Mouse (Mus musculus) midbrain, embryonic 10.5 days (tissue): ENCODE data around the gene Nipal3. TPM values are rescaled to one million over a fixed set of nuclear protein-coding genes. Genes with fewer than 3 reads are reported as not detected.

Source experiments
- DNase-seq: peaks from one replicate; pipeline ENCODE4 v3.0.0-alpha.2; 2017; ENCODE audit warnings: low spot score
- H3K27ac ChIP-seq: fragments of 300-500 bp; sonication (generic); replicated peaks from 2 replicates; pipeline ENCODE4 v1.5.1; 2016; ENCODE audit warnings: mild to moderate bottlenecking
- H3K27me3 ChIP-seq: fragments of 300-500 bp; sonication (generic); 2 replicates; pipeline ENCODE4 v1.6.1; 2016; ENCODE audit warnings: low read depth, mild to moderate bottlenecking; ENCODE audit not compliant: poor library complexity, severe bottlenecking
- H3K36me3 ChIP-seq: fragments of 300-500 bp; sonication (generic); 2 replicates; pipeline ENCODE4 v1.6.1; 2016; ENCODE audit warnings: mild to moderate bottlenecking, moderate library complexity
- H3K4me1 ChIP-seq: fragments of 300-500 bp; sonication (generic); 2 replicates; pipeline ENCODE4 v1.6.1; 2016
- H3K4me3 ChIP-seq: fragments of 300-500 bp; sonication (generic); 2 replicates; pipeline ENCODE4 v1.5.1; 2016; ENCODE audit warnings: mild to moderate bottlenecking, moderate library complexity
- H3K9me3 ChIP-seq: fragments of 300-500 bp; sonication (generic); replicated peaks from 2 replicates; pipeline ENCODE4 v1.6.1; 2016; ENCODE audit warnings: mild to moderate bottlenecking
- WGBS: fragments of 180-500 bp; shearing (Covaris S2); methylation state at CpG from one replicate; pipeline ENCODE4 v1.1.7; 2016; 5-methylcytosine and 5-hydroxymethylcytosine counted together
- polyA plus RNA-seq: library from polyadenylated mRNA; unstranded; fragments of >200 nt; fragmentation: Nextera tagmentation; extraction: Ambion mirVana; gene quantifications from 2 replicates; pipeline ENCODE4 v1.2.1, GENCODE M21; 2016

The Nipal3 gene
- polyA plus RNA-seq, 1 experiment from 2014 or later, result 2.1 TPM

DNA sequence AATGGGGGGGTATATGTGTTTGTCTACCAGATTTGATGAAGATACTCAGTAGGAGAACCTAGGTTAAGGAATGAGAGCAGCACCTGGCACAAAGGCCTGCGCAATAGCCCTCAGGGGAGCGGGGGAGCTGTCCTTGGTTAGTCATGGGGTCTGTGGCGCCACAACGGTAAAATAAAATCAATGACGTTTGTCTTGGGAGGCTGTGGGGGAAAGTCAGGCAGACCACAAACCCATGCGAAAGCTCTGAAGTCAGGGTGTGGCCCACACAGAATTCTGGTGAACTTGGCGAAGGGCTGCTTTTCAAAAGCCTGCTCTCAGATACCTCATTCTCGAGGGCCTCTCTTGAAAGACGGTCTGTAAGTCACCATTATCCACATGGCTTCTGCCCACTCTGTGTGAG, 25.6 kb upstream of the Nipal3 start:
- Histone ChIP-seq H3K27me3 (peaks cover 85% of the 10 kb centered on the region), H3K36me3 (no peaks in the 10 kb centered on the region), H3K4me3 (no peak overlapping the region), H3K9me3 (no peaks in the 10 kb centered on the region), H3K27ac (no peak overlapping the region), H3K4me1 (peaks cover 22% of the 10 kb centered on the region)
- no peak for DNase-seq
- 83% methylated on average over 9 of the region's 9 CpGs for WGBS

DNA sequence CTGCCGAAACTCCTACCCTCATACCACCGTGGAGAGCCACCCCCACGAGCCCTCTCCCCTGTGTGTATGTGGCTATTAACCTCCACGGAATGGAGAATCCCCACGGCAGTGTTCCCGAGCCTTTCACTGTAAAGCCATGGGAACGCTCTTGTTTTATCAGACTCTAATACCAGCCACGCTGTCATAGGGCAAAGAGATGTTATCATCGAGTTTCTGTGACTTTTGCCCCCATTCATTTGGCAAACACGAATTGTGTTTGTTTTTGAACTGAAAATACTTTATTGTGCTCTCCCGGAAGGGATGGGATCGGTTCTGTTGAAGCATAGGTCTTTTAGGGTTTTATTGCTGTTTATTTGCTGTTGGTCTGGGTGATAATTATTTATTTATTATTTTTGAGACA, 23.3 kb upstream of the Nipal3 start:
- WGBS, result 89% methylated on average over 12 of the region's 12 CpGs
- no peaks in the 10 kb centered on the region for H3K9me3 ChIP-seq
- no peak overlapping the region for H3K4me3 ChIP-seq
- peaks cover 7% of the 10 kb centered on the region for H3K4me1 ChIP-seq
- no peak for DNase-seq
- no peak overlapping the region for H3K27ac ChIP-seq
- no peaks in the 10 kb centered on the region for H3K36me3 ChIP-seq
- H3K27me3 ChIP-seq, result peaks cover 73% of the 10 kb centered on the region

DNA sequence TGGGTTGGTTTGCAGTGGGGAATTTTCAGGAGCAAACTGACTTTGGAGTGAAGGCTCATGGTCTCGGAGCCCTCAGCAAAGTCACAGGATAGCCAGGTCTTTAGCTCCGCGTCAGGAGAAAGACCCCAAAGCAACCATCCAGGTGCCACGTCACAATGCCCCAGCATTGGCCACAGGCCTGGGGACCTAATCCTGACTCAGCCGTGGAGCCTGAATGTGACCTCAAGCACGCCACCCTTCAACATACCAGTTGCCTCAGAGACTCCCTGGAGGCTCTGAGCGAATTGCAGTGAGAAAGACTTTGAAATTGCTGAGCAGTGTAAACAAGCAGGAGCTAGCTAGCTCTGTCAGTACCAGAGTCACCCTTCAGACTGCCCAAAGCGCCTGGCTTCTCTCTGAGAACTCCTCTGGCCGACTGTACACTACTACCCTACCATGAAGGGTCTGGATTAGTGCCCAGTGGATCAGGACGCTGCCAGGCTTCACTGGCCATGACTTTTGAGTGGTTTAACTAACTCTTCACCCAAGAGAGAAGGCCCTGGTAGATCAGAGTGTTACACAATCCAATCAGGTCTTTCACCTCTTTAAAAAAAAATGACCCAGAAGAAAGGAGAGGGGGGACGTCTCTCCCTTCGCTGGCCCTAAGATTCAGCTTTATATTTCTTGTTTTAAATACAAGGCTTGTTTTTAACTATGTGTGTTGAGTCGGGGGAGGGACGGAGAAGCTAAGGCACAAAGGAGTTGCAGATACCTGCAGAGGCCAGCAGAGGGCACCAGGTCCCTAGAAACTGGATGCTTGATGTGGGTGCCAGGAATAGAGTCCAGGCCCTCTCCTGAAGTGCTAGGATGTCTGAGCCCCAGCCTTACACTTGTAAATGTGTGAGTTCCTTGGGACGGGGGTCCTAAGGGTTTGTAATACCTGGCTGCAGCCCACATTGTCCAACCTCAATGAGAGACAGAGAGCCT, 21.8 kb upstream of the Nipal3 start:
- no peak overlapping the region for H3K27ac ChIP-seq
- H3K36me3 ChIP-seq, result no peaks in the 10 kb centered on the region
- peak; percentile 52 for DNase-seq

GRCm38 (mm10) chr4:135514925-135515324, 20.1 kb upstream of the Nipal3 start:
- H3K4me3 ChIP-seq, result no peak overlapping the region
- no peak for DNase-seq
- H3K27ac ChIP-seq, result no peak overlapping the region
- H3K4me1 ChIP-seq, result peaks cover 7% of the 10 kb centered on the region
- peaks cover 63% of the 10 kb centered on the region for H3K27me3 ChIP-seq
- WGBS, result 73% methylated on average over 14 of the region's 14 CpGs
- H3K9me3 ChIP-seq, result no peaks in the 10 kb centered on the region
- no peaks in the 10 kb centered on the region for H3K36me3 ChIP-seq

More for the DNA sequence above, 21.8 kb upstream of the Nipal3 start:
- Histone ChIP-seq H3K4me3 (no peak overlapping the region), H3K27me3 (peaks cover 63% of the 10 kb centered on the region), H3K9me3 (no peaks in the 10 kb centered on the region), H3K4me1 (peaks cover 7% of the 10 kb centered on the region)
- 49% methylated on average over 15 of the region's 15 CpGs for WGBS

DNA sequence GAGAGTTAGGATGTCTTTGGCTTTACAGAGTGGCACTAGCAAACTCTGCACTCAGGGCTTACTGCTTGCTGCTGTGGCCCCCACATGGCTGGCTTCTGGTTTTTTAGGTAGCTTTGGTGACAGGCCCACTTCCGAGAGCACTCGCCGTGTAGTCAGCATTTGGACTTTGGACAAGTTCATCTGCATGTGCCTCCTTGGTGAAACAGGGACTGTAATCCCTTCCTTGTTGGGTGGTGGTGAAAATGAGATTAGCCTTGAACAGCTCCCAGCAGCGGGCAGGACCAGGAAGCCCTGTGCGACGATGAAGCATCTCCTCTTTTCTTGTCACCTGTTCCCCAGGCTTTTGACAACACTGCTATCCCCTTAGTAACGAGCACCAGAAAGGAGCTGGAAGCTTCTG, 19.0 kb upstream of the Nipal3 start:
- Histone ChIP-seq H3K27me3 (peaks cover 63% of the 10 kb centered on the region), H3K36me3 (no peaks in the 10 kb centered on the region), H3K4me3 (no peak overlapping the region), H3K4me1 (peaks cover 15% of the 10 kb centered on the region), H3K27ac (no peak overlapping the region), H3K9me3 (no peaks in the 10 kb centered on the region)
- DNase-seq, result no peak
- 89% methylated on average over 7 of the region's 7 CpGs for WGBS

DNA sequence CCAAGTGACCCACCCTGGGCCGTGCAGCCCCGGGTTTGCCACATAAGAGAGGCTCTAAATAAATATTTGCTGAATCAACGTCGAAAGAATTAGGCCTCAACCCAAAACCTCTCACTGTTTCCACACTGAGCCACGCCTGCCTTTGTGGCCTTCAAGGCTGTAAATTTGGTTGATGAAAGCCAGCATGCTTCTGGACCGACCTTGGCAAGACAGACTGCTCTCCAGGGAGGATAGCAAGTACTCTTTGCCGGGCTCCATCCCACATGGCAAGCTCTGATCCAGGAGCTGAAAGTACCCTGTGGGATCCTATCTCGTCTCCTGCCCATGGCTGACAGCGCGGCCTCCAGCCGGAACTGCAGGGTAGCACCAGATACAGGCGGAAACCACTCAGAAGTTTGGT, 14.7 kb upstream of the Nipal3 start:
- Histone ChIP-seq H3K27me3 (peaks cover 41% of the 10 kb centered on the region), H3K27ac (no peak overlapping the region), H3K4me1 (peaks cover 18% of the 10 kb centered on the region), H3K36me3 (no peaks in the 10 kb centered on the region), H3K4me3 (no peak overlapping the region), H3K9me3 (no peaks in the 10 kb centered on the region)
- no peak for DNase-seq
- WGBS, result 58% methylated on average over 12 of the region's 12 CpGs

GRCm38 (mm10) chr4:135508419-135509039, 13.7 kb upstream of the Nipal3 start:
- WGBS, result 14% methylated on average over 13 of the region's 13 CpGs
- Histone ChIP-seq H3K4me3 (peak overlapping the region; percentile 38), H3K27ac (peak overlapping the region; percentile 65; the same call in 1 of the 2 replicates)

DNA sequence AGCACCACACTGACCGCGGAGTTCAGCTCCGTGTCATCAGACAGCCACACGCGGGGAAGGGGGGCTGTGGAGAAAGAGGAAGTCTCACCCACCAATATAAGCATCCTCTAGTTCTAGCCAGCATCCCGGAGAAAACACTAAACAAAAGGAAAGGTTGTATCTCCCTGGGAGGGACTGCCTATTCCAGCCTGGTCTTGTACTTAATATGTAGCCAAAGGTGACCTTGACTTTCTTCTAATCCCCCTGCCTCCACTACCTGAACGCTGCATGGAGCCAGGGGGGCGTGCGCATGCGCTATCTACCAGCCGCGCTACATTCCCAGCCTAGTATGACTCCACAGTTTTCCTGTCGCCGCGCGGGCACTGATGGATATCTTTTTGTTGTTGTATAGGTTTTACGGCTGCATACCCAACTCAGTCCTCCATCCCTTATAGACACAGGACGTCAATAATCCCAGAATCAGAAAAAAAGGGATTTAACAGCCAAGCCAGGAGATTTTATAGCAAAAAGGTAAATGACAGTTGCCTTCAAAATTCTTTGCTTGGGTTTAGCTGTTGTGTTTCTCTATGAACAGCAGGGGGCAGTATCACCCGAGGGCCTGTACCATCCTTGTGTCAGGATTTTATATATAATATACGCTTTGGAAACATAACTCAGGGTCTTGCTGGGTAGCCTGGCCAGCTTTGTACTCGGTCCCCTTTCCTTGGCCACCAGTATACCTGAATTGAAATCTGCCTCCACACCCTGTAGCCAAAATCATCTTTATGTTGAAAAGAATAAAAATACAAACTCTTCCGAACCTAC, 12.9 kb upstream of the Nipal3 start:
- peak; percentile 49 for DNase-seq
- H3K4me1 ChIP-seq, result peaks cover 17% of the 10 kb centered on the region
- H3K27me3 ChIP-seq, result peaks cover 37% of the 10 kb centered on the region
- 18% methylated on average over 22 of the region's 22 CpGs for WGBS
- H3K36me3 ChIP-seq, result no peaks in the 10 kb centered on the region
- no peaks in the 10 kb centered on the region for H3K9me3 ChIP-seq
- peak overlapping the region; percentile 40 for H3K4me3 ChIP-seq
- H3K27ac ChIP-seq, result no peak overlapping the region

More at GRCm38 (mm10) chr4:135508419-135509039, 13.7 kb upstream of the Nipal3 start:
- H3K9me3 ChIP-seq, result no peaks in the 10 kb centered on the region
- DNase-seq, result peak; percentile 81
- H3K27me3 ChIP-seq, result peaks cover 41% of the 10 kb centered on the region
- peaks cover 17% of the 10 kb centered on the region for H3K4me1 ChIP-seq
- no peaks in the 10 kb centered on the region for H3K36me3 ChIP-seq

- Histone ChIP-seq H3K36me3 (no peaks in the 10 kb centered on the region), H3K27ac (no peak overlapping the region), H3K4me3 (no peak overlapping the region), H3K27me3 (peaks cover 25% of the 10 kb centered on the region), H3K4me1 (peaks cover 17% of the 10 kb centered on the region), H3K9me3 (peaks cover 3% of the 10 kb centered on the region; the same call in 1 of the 2 replicates)
- no peak for DNase-seq
- 84% methylated on average over 11 of the region's 11 CpGs for WGBS
Observed at GRCm38 (mm10) chr4:135505794-135506193, 11.0 kb upstream of the Nipal3 start.

- Histone ChIP-seq H3K9me3 (peaks cover 10% of the 10 kb centered on the region; the same call in 1 of the 2 replicates), H3K36me3 (no peaks in the 10 kb centered on the region), H3K4me1 (no peaks in the 10 kb centered on the region; the same call in 1 of the 2 replicates), H3K4me3 (no peak overlapping the region), H3K27ac (no peak overlapping the region), H3K27me3 (no peaks in the 10 kb centered on the region)
- no peak for DNase-seq
- 42% methylated on average over 4 of the region's 4 CpGs for WGBS
Observed at GRCm38 (mm10) chr4:135501587-135501986, 6.7 kb upstream of the Nipal3 start.

- WGBS, result 81% methylated on average over 3 of the region's 3 CpGs
Observed at GRCm38 (mm10) chr4:135499831-135500230, 5.0 kb upstream of the Nipal3 start.

GRCm38 (mm10) chr4:135498136-135498535, 3.3 kb upstream of the Nipal3 start:
- H3K27ac ChIP-seq, result no peak overlapping the region
- peaks cover 6% of the 10 kb centered on the region; the same call in 1 of the 2 replicates for H3K27me3 ChIP-seq
- peaks cover 10% of the 10 kb centered on the region; the same call in 1 of the 2 replicates for H3K9me3 ChIP-seq
- peaks cover 26% of the 10 kb centered on the region for H3K4me1 ChIP-seq
- no peak overlapping the region for H3K4me3 ChIP-seq
- WGBS, result 84% methylated on average over 6 of the region's 6 CpGs
- DNase-seq, result no peak
- H3K36me3 ChIP-seq, result no peaks in the 10 kb centered on the region

More at GRCm38 (mm10) chr4:135499831-135500230, 5.0 kb upstream of the Nipal3 start:
- Histone ChIP-seq H3K4me3 (no peak overlapping the region), H3K27me3 (peaks cover 6% of the 10 kb centered on the region; the same call in 1 of the 2 replicates), H3K27ac (no peak overlapping the region), H3K36me3 (no peaks in the 10 kb centered on the region), H3K9me3 (peaks cover 10% of the 10 kb centered on the region; the same call in 1 of the 2 replicates), H3K4me1 (peaks cover 14% of the 10 kb centered on the region)
- DNase-seq, result no peak
